Mouse (Mus musculus): Measurements from ENCODE around the gene Gm11937. TPM values are rescaled to one million over a fixed set of nuclear protein-coding genes. Genes with fewer than 3 reads are reported as not detected.
"Not testable (repeated sequence)": the region's sequence is repeated elsewhere in the genome, so short reads cannot be mapped to it uniquely, and the experiment has no call there.

Gene Gm11937
- not detected in 2 replicates for polyA plus RNA-seq (2014; fragmentation: Nextera tagmentation; extraction: Ambion mirVana)

GRCm38 (mm10) chr11:99610089-99610488 is at the start of gene Gm11937:
Gene Gm11937 (minus strand): TSS chr11:99610189.
- ATAC-seq (ENCODE audit: insufficient number of reproducible peaks, insufficient read depth, low FRiP score, low read depth); H3K4me2 ChIP-seq (ENCODE audit: low read length): not testable (repeated sequence)

GRCm38 (mm10) chr11:99659256-99659655 is 49.3 kb upstream of the Gm11937 start:
- Histone ChIP-seq H3K4me3 (ENCODE audit: control insufficient read depth in 1 of 2, insufficient read depth in 1 of 2, low read depth in 1 of 2, low read length in 2 of 2) (no peak overlapping the region), H3K27ac (replicated peaks in 1 of 2; ENCODE audit: control insufficient read depth in 1 of 2, insufficient read depth in 1 of 2, low read depth in 2 of 2, low read length in 2 of 2) (no peak overlapping the region), H3K4me1 (ENCODE audit: control insufficient read depth in 2 of 2, insufficient read depth in 2 of 2, low read length in 2 of 2) (no peaks in the 10 kb centered on the region), H3K9ac (ENCODE audit: low read length) (no peak overlapping the region), H3K36me3 (ENCODE audit: control insufficient read depth, insufficient read depth, low read length) (no peaks in the 10 kb centered on the region), H3K27me3 (ENCODE audit: control insufficient read depth, insufficient read depth, low read length) (no peaks in the 10 kb centered on the region), H3K4me2 (ENCODE audit: low read length) (no peak overlapping the region), H3K9me3 (ENCODE audit: control insufficient read depth, low read length) (no peaks in the 10 kb centered on the region)
- WGBS = 77% methylated on average over 4 of the region's 4 CpGs
- ATAC-seq (ENCODE audit: insufficient number of reproducible peaks, insufficient read depth, low FRiP score, low read depth) = no peak

More at GRCm38 (mm10) chr11:99610089-99610488, at the start of gene Gm11937:
- H3K4me1 ChIP-seq (ENCODE audit: control insufficient read depth in 2 of 2, insufficient read depth in 2 of 2, low read length in 2 of 2); H3K27ac ChIP-seq (replicated peaks in 1 of 2; ENCODE audit: control insufficient read depth in 1 of 2, insufficient read depth in 1 of 2, low read depth in 2 of 2, low read length in 2 of 2); H3K9ac ChIP-seq (ENCODE audit: low read length); H3K4me3 ChIP-seq (ENCODE audit: control insufficient read depth in 1 of 2, insufficient read depth in 1 of 2, low read depth in 1 of 2, low read length in 2 of 2); H3K9me3 ChIP-seq (ENCODE audit: control insufficient read depth, low read length); H3K27me3 ChIP-seq (ENCODE audit: control insufficient read depth, insufficient read depth, low read length); H3K36me3 ChIP-seq (ENCODE audit: control insufficient read depth, insufficient read depth, low read length): not testable (repeated sequence)
- 56% methylated on average over 1 of the region's 2 CpGs for WGBS

GRCm38 (mm10) chr11:99658467-99659010 is 48.5 kb upstream of the Gm11937 start, which contains the start of gene Gm11563:
Gene Gm11563 (minus strand): TSS chr11:99658960.
- ATAC-seq (ENCODE audit: insufficient number of reproducible peaks, insufficient read depth, low FRiP score, low read depth); H3K9me3 ChIP-seq (ENCODE audit: control insufficient read depth, low read length): not testable (repeated sequence)

GRCm38 (mm10) chr11:99657051-99657450 is 47.1 kb upstream of the Gm11937 start:
- WGBS = 50% methylated on average over 5 of the region's 5 CpGs
- no peaks in the 10 kb centered on the region for H3K36me3 ChIP-seq (ENCODE audit: control insufficient read depth, insufficient read depth, low read length)
- no peaks in the 10 kb centered on the region for H3K27me3 ChIP-seq (ENCODE audit: control insufficient read depth, insufficient read depth, low read length)
- H3K9me3 ChIP-seq (ENCODE audit: control insufficient read depth, low read length) = no peaks in the 10 kb centered on the region
- no peak overlapping the region for H3K9ac ChIP-seq (ENCODE audit: low read length)
- no peak overlapping the region for H3K27ac ChIP-seq (replicated peaks in 1 of 2; ENCODE audit: control insufficient read depth in 1 of 2, insufficient read depth in 1 of 2, low read depth in 2 of 2, low read length in 2 of 2)
- no peak overlapping the region for H3K4me3 ChIP-seq (ENCODE audit: control insufficient read depth in 1 of 2, insufficient read depth in 1 of 2, low read depth in 1 of 2, low read length in 2 of 2)
- H3K4me1 ChIP-seq (ENCODE audit: control insufficient read depth in 2 of 2, insufficient read depth in 2 of 2, low read length in 2 of 2) = no peaks in the 10 kb centered on the region
- no peak for ATAC-seq (ENCODE audit: insufficient number of reproducible peaks, insufficient read depth, low FRiP score, low read depth)
- no peak overlapping the region for H3K4me2 ChIP-seq (ENCODE audit: low read length)

More at GRCm38 (mm10) chr11:99658467-99659010, 48.5 kb upstream of the Gm11937 start, which contains the start of gene Gm11563:
- not testable (repeated sequence) for H3K4me1 ChIP-seq (ENCODE audit: control insufficient read depth in 2 of 2, insufficient read depth in 2 of 2, low read length in 2 of 2); H3K4me2 ChIP-seq (ENCODE audit: low read length); H3K27ac ChIP-seq (replicated peaks in 1 of 2; ENCODE audit: control insufficient read depth in 1 of 2, insufficient read depth in 1 of 2, low read depth in 2 of 2, low read length in 2 of 2); H3K27me3 ChIP-seq (ENCODE audit: control insufficient read depth, insufficient read depth, low read length); H3K4me3 ChIP-seq (ENCODE audit: control insufficient read depth in 1 of 2, insufficient read depth in 1 of 2, low read depth in 1 of 2, low read length in 2 of 2); H3K9ac ChIP-seq (ENCODE audit: low read length); H3K36me3 ChIP-seq (ENCODE audit: control insufficient read depth, insufficient read depth, low read length)
- WGBS = 51% methylated on average over 10 of the region's 10 CpGs

- Histone ChIP-seq H3K9ac (ENCODE audit: low read length) (no peak within 1 kb of the TSS), H3K4me2 (ENCODE audit: low read length) (no peak within 1 kb of the TSS), H3K9me3 (ENCODE audit: control insufficient read depth, low read length) (no peaks in the 10 kb centered on the region), H3K27me3 (ENCODE audit: control insufficient read depth, insufficient read depth, low read length) (no peaks in the 10 kb centered on the region), H3K4me3 (ENCODE audit: control insufficient read depth in 1 of 2, insufficient read depth in 1 of 2, low read depth in 1 of 2, low read length in 2 of 2) (no peak within 1 kb of the TSS), H3K4me1 (ENCODE audit: control insufficient read depth in 2 of 2, insufficient read depth in 2 of 2, low read length in 2 of 2) (no peaks in the 10 kb centered on the region), H3K27ac (replicated peaks in 1 of 2; ENCODE audit: control insufficient read depth in 1 of 2, insufficient read depth in 1 of 2, low read depth in 2 of 2, low read length in 2 of 2) (no peak within 1 kb of the TSS), H3K36me3 (ENCODE audit: control insufficient read depth, insufficient read depth, low read length) (no peaks in the 10 kb centered on the region)
- no peak for ATAC-seq (ENCODE audit: insufficient number of reproducible peaks, insufficient read depth, low FRiP score, low read depth)
- 69% methylated on average over 2 of the region's 2 CpGs for WGBS
Measured at GRCm38 (mm10) chr11:99650136-99650535, 40.1 kb upstream of the Gm11937 start, which contains the start of gene Gm11555. Gene Gm11555 (minus strand): TSS chr11:99650236.

GRCm38 (mm10) chr11:99646444-99646843 is 36.5 kb upstream of the Gm11937 start:
- Histone ChIP-seq H3K9ac (ENCODE audit: low read length) (no peak overlapping the region), H3K27ac (replicated peaks in 1 of 2; ENCODE audit: control insufficient read depth in 1 of 2, insufficient read depth in 1 of 2, low read depth in 2 of 2, low read length in 2 of 2) (no peak overlapping the region), H3K27me3 (ENCODE audit: control insufficient read depth, insufficient read depth, low read length) (no peaks in the 10 kb centered on the region), H3K36me3 (ENCODE audit: control insufficient read depth, insufficient read depth, low read length) (no peaks in the 10 kb centered on the region), H3K4me2 (ENCODE audit: low read length) (no peak overlapping the region), H3K4me1 (ENCODE audit: control insufficient read depth in 2 of 2, insufficient read depth in 2 of 2, low read length in 2 of 2) (no peaks in the 10 kb centered on the region), H3K4me3 (ENCODE audit: control insufficient read depth in 1 of 2, insufficient read depth in 1 of 2, low read depth in 1 of 2, low read length in 2 of 2) (no peak overlapping the region), H3K9me3 (ENCODE audit: control insufficient read depth, low read length) (no peaks in the 10 kb centered on the region)
- ATAC-seq (ENCODE audit: insufficient number of reproducible peaks, insufficient read depth, low FRiP score, low read depth) = no peak
- WGBS = 81% methylated on average over 15 of the region's 15 CpGs

- Histone ChIP-seq H3K4me1 (ENCODE audit: control insufficient read depth in 2 of 2, insufficient read depth in 2 of 2, low read length in 2 of 2) (no peaks in the 10 kb centered on the region), H3K4me3 (ENCODE audit: control insufficient read depth in 1 of 2, insufficient read depth in 1 of 2, low read depth in 1 of 2, low read length in 2 of 2) (no peak overlapping the region), H3K36me3 (ENCODE audit: control insufficient read depth, insufficient read depth, low read length) (no peaks in the 10 kb centered on the region), H3K9me3 (ENCODE audit: control insufficient read depth, low read length) (no peaks in the 10 kb centered on the region), H3K27ac (replicated peaks in 1 of 2; ENCODE audit: control insufficient read depth in 1 of 2, insufficient read depth in 1 of 2, low read depth in 2 of 2, low read length in 2 of 2) (no peak overlapping the region), H3K4me2 (ENCODE audit: low read length) (no peak overlapping the region), H3K9ac (ENCODE audit: low read length) (no peak overlapping the region), H3K27me3 (ENCODE audit: control insufficient read depth, insufficient read depth, low read length) (no peaks in the 10 kb centered on the region)
- WGBS = 75% methylated on average over 3 of the region's 3 CpGs
- ATAC-seq (ENCODE audit: insufficient number of reproducible peaks, insufficient read depth, low FRiP score, low read depth) = no peak
Measured at GRCm38 (mm10) chr11:99644351-99644750, 34.4 kb upstream of the Gm11937 start.

- not testable (repeated sequence) for H3K36me3 ChIP-seq (ENCODE audit: control insufficient read depth, insufficient read depth, low read length); H3K9ac ChIP-seq (ENCODE audit: low read length); H3K27ac ChIP-seq (replicated peaks in 1 of 2; ENCODE audit: control insufficient read depth in 1 of 2, insufficient read depth in 1 of 2, low read depth in 2 of 2, low read length in 2 of 2); H3K4me1 ChIP-seq (ENCODE audit: control insufficient read depth in 2 of 2, insufficient read depth in 2 of 2, low read length in 2 of 2); H3K27me3 ChIP-seq (ENCODE audit: control insufficient read depth, insufficient read depth, low read length); H3K4me2 ChIP-seq (ENCODE audit: low read length); H3K4me3 ChIP-seq (ENCODE audit: control insufficient read depth in 1 of 2, insufficient read depth in 1 of 2, low read depth in 1 of 2, low read length in 2 of 2); ATAC-seq (ENCODE audit: insufficient number of reproducible peaks, insufficient read depth, low FRiP score, low read depth); H3K9me3 ChIP-seq (ENCODE audit: control insufficient read depth, low read length)
- 79% methylated on average over 9 of the region's 9 CpGs for WGBS
Measured at GRCm38 (mm10) chr11:99643635-99644139, 33.7 kb upstream of the Gm11937 start, which contains the start of gene Krtap4-7. Gene Krtap4-7 (minus strand): TSS chr11:99644089.

Measured in heart, embryonic 14.5 days (tissue).